Comparison of ENCODE assay signal across 10 mouse cellular contexts in the genomic region with DNA sequence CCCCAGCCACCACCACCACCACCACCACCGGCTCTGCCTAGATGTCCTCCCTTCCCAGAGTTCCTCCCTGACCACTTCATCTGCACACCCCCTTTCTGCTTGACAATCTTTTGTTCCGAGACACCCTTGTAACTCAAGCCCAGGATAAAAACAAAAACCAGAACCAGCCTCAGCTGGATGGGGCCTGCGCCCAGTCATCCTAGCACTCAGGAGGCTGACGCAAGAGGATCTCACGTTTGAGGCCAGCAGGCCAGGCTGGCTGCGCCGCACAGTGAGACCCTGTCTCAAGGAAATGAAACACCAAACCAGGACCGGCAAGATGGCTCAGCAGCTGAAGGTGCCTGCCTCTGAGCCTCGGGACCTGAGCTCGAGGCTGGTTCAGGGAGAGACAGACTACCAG. TPM values are rescaled to one million over a fixed set of nuclear protein-coding genes. Genes with fewer than 3 reads are reported as not detected.
DNase-seq lines count a peak whose midpoint lies in the region; ATAC-seq and TF ChIP-seq lines count a peak whose summit lies in the region.
"Had no signal": no experiment of that assay in that cellular context is flagged by ENCODE, and none has a peak within 500 bp of the region (broad histone marks: within the 10 kb centered on the region; RNA-seq: fewer than 3 reads in every experiment).

No protein-coding gene starts in this region.

- no peak overlapping the region for H3K4me2 ChIP-seq in lung, embryonic 14.5 days
- H3K4me2 ChIP-seq: hindbrain, embryonic 14.5 days; neural tube, embryonic 12.5 days had no signal

- no peak for TF ChIP-seq CTCF in spleen, adult 2 months (IDR thresholded peaks at IDR 0.05; ENCODE audit: extremely low read depth, insufficient read depth, insufficient read length, insufficient replicate concordance)
- no peak for TF ChIP-seq CTCF in lung, embryonic 14.5 days (IDR thresholded peaks at IDR 0.05; ENCODE audit: low read depth)

- TF ChIP-seq POLR2A in spleen, adult 2 months (IDR thresholded peaks at IDR 0.05; ENCODE audit: low read depth, low read length) = no peak

- ATAC-seq in CD4-positive, CD25-positive, alpha-beta regulatory T cell, adult 4 months = no peak
- no peak for ATAC-seq in lung, embryonic 14.5 days (ENCODE audit: insufficient read depth)

- peaks cover 35% of the 10 kb centered on the region for H3K4me1 ChIP-seq in spleen, adult 2 months (ENCODE audit: control insufficient read depth, insufficient read depth, insufficient read length)
- H3K4me1 ChIP-seq in lung, embryonic 14.5 days (ENCODE audit: insufficient read depth) = 0 out of 2 replicates have a peak, but pooled peaks cover 9% of the 10 kb centered on the region

- H3K27ac ChIP-seq in spleen, adult 2 months (ENCODE audit: insufficient read depth, low read length) = peak overlapping the region; percentile 59
- H3K27ac ChIP-seq in lung, embryonic 14.5 days (ENCODE audit: low read depth) = no peak overlapping the region
- H3K27ac ChIP-seq: hindbrain, embryonic 14.5 days; neural tube, embryonic 12.5 days had no signal

- no peak overlapping the region; the same call in 1 of the 2 replicates for H3K4me3 ChIP-seq in spleen, adult 2 months (ENCODE audit: extremely low read depth, insufficient read depth, insufficient read length)
- no peak overlapping the region for H3K4me3 ChIP-seq in lung, embryonic 14.5 days (ENCODE audit: low read depth, low read length)
- H3K4me3 ChIP-seq: neural tube, embryonic 12.5 days had no signal

- no peak overlapping the region for H3K9ac ChIP-seq in lung, embryonic 14.5 days
- H3K9ac ChIP-seq: hindbrain, embryonic 14.5 days; neural tube, embryonic 12.5 days had no signal

- H3K36me3 ChIP-seq in spleen, adult 2 months (ENCODE audit: control insufficient read depth, insufficient read depth, low read length) = peaks cover 21% of the 10 kb centered on the region
- H3K36me3 ChIP-seq in lung, embryonic 14.5 days (ENCODE audit: insufficient read depth) = peaks cover 53% of the 10 kb centered on the region

- no peaks in the 10 kb centered on the region for H3K9me3 ChIP-seq in lung, embryonic 14.5 days (ENCODE audit: low read depth, low read length)
- H3K9me3 ChIP-seq: neural tube, embryonic 12.5 days had no signal

- H3K27me3 ChIP-seq in spleen, adult 2 months (ENCODE audit: control insufficient read depth, insufficient read depth, low read length) = no peaks in the 10 kb centered on the region
- no peaks in the 10 kb centered on the region for H3K27me3 ChIP-seq in lung, embryonic 14.5 days (ENCODE audit: insufficient read depth, low read length)
- H3K27me3 ChIP-seq: neural tube, embryonic 12.5 days had no signal

- WGBS in spleen, adult 2 months = 27% methylated on average over 10 of the region's 10 CpGs
- WGBS in lung, embryonic 14.5 days = 51% methylated on average over 10 of the region's 10 CpGs

- peak; percentile 39 for DNase-seq in CD4-positive, CD25-positive, alpha-beta regulatory T cell, adult 2 months (ENCODE audit: low read depth, low spot score)
- DNase-seq in spleen, adult 2 months (ENCODE audit: low read depth in 1 of 2, low spot score in 2 of 2) = no peak
- DNase-seq in spleen, adult 18-20 months = no peak
- DNase-seq in lung, embryonic 14.5 days = peak; percentile 31
- DNase-seq in adrenal gland, postnatal 4 days (ENCODE audit: low spot score in 2 of 2) = no peak
- no peak for DNase-seq in layer of hippocampus, adult 8-10 months (ENCODE audit: low spot score in 2 of 2)
- no peak for DNase-seq in ovary, postnatal 10 days (ENCODE audit: low spot score)

RNA-seq across cellular contexts. Expression of gene Vasp, which starts 4.6 kb away (rescaled TPM):
- polyA plus RNA-seq in CD4-positive, CD25-positive, alpha-beta regulatory T cell, adult 4 months (2017; shearing (Covaris generic)) = 100 to 1,000 TPM in 1 of 2 experiments, 10 to 100 TPM in 1; 52.3 to 109 TPM
- polyA plus RNA-seq in spleen, adult 2 months (2012; rRNA removed) = 335 and 437 TPM in 2 replicates
- 88.9 and 95.3 TPM in 2 replicates for polyA plus RNA-seq in lung, embryonic 14.5 days (2014; fragmentation: Nextera tagmentation; extraction: Ambion mirVana)
- total RNA-seq in adrenal gland, postnatal 4 days (2021) = 10 to 100 TPM; 83.7 to 89.3 TPM
- 10 to 100 TPM; 17.4 to 26.8 (median 19.5) TPM for total RNA-seq in layer of hippocampus, adult 8-10 months (2022)

RNA-seq across cellular contexts. Expression of gene Ppm1n, which starts 12.8 kb away (rescaled TPM):
- polyA plus RNA-seq in CD4-positive, CD25-positive, alpha-beta regulatory T cell, adult 4 months (2017; shearing (Covaris generic)) = 1 to 10 TPM; 1.7 to 2.1 TPM
- 2.1 and 3.3 TPM in 2 replicates for polyA plus RNA-seq in spleen, adult 2 months (2012; rRNA removed)
- polyA plus RNA-seq in lung, embryonic 14.5 days (2014; fragmentation: Nextera tagmentation; extraction: Ambion mirVana) = not detected in 2 replicates
- total RNA-seq in adrenal gland, postnatal 4 days (2021) = under 1 TPM in 1 of 2 experiments, not detected in 1; 0.39 TPM
- total RNA-seq in layer of hippocampus, adult 8-10 months (2022) = under 1 TPM in 1 of 4 experiments, not detected in 3; 0.28 TPM
- polyA plus RNA-seq: neural tube, embryonic 12.5 days had no signal

RNA-seq across cellular contexts. Expression of gene Rtn2, which starts 15.4 kb away (rescaled TPM):
- polyA plus RNA-seq in CD4-positive, CD25-positive, alpha-beta regulatory T cell, adult 4 months (2017; shearing (Covaris generic)) = not detected
- polyA plus RNA-seq in spleen, adult 2 months (2012; rRNA removed) = 7.7 and 9.1 TPM in 2 replicates
- polyA plus RNA-seq in lung, embryonic 14.5 days (2014; fragmentation: Nextera tagmentation; extraction: Ambion mirVana) = 8.0 and 9.1 TPM in 2 replicates
- total RNA-seq in adrenal gland, postnatal 4 days (2021) = 10 to 100 TPM; 19.3 to 28.8 TPM
- total RNA-seq in layer of hippocampus, adult 8-10 months (2022) = 10 to 100 TPM; 76.6 to 96.7 (median 85.4) TPM

RNA-seq across cellular contexts. Expression of gene Opa3, which starts 38.9 kb away (rescaled TPM):
- polyA plus RNA-seq in CD4-positive, CD25-positive, alpha-beta regulatory T cell, adult 4 months (2017; shearing (Covaris generic)) = 10 to 100 TPM; 15.2 to 24.0 TPM
- polyA plus RNA-seq in spleen, adult 2 months (2012; rRNA removed) = 14.7 and 17.7 TPM in 2 replicates
- polyA plus RNA-seq in lung, embryonic 14.5 days (2014; fragmentation: Nextera tagmentation; extraction: Ambion mirVana) = 38.0 and 39.4 TPM in 2 replicates
- 10 to 100 TPM; 23.6 to 24.1 TPM for total RNA-seq in adrenal gland, postnatal 4 days (2021)
- total RNA-seq in layer of hippocampus, adult 8-10 months (2022) = 10 to 100 TPM; 33.8 to 45.7 (median 40.7) TPM

RNA-seq across cellular contexts. Expression of gene Fosb, which starts 42.8 kb away (rescaled TPM):
- 1 to 10 TPM in 1 of 2 experiments, under 1 TPM in 1; 0.35 to 2.7 TPM for polyA plus RNA-seq in CD4-positive, CD25-positive, alpha-beta regulatory T cell, adult 4 months (2017; shearing (Covaris generic))
- 1.6 and 1.9 TPM in 2 replicates for polyA plus RNA-seq in spleen, adult 2 months (2012; rRNA removed)
- polyA plus RNA-seq in lung, embryonic 14.5 days (2014; fragmentation: Nextera tagmentation; extraction: Ambion mirVana) = not detected in 2 replicates
- total RNA-seq in adrenal gland, postnatal 4 days (2021) = under 1 TPM; 0.85 to 0.98 TPM
- 10 to 100 TPM in 3 of 4 experiments, 1 to 10 TPM in 1; 5.4 to 13.8 (median 10.7) TPM for total RNA-seq in layer of hippocampus, adult 8-10 months (2022)
- polyA plus RNA-seq: neural tube, embryonic 12.5 days had no signal

Comparison
In these comparisons a context has a peak if more than half of its experiments do, and no peak if none do; other contexts are left out.
1. DNase-seq: peak in CD4-positive, CD25-positive, alpha-beta regulatory T cell, adult 2 months (single experiment) and lung, embryonic 14.5 days (single experiment); none in spleen, adult 2 months (0 of 2), spleen, adult 18-20 months (0 of 2), adrenal gland, postnatal 4 days (0 of 2), layer of hippocampus, adult 8-10 months (0 of 2) and ovary, postnatal 10 days (single experiment).